In genomic region chr11:101733596-101733995, GRCm38 (mm10) we compare ENCODE assay signal across 9 mouse cellular contexts. TPM values are rescaled to one million over a fixed set of nuclear protein-coding genes. Genes with fewer than 3 reads are reported as not detected.
DNase-seq lines count a peak whose midpoint lies in the region; ATAC-seq and TF ChIP-seq lines count a peak whose summit lies in the region.
"Had no signal": no experiment of that assay in that cellular context is flagged by ENCODE, and none has a peak within 500 bp of the region (broad histone marks: within the 10 kb centered on the region; RNA-seq: fewer than 3 reads in every experiment).

No protein-coding gene starts in this region.

- no peaks in the 10 kb centered on the region for H3K9me3 ChIP-seq in hindbrain, postnatal 0 days (ENCODE audit: low read length)
- H3K9me3 ChIP-seq in neural tube, embryonic 12.5 days, result no peaks in the 10 kb centered on the region

- H3K9ac ChIP-seq in hindbrain, postnatal 0 days (replicated peaks; ENCODE audit: low read length), result peak overlapping the region; percentile 71
- H3K9ac ChIP-seq in neural tube, embryonic 12.5 days, result peak overlapping the region; percentile 71

- peak overlapping the region; percentile 84 for H3K4me3 ChIP-seq in left cerebral cortex, adult 2 months
- peak overlapping the region; percentile 64 for H3K4me3 ChIP-seq in hindbrain, postnatal 0 days (ENCODE audit: low read length)
- peak overlapping the region; percentile 64 for H3K4me3 ChIP-seq in neural tube, embryonic 12.5 days

- no peaks in the 10 kb centered on the region for H3K27me3 ChIP-seq in hindbrain, postnatal 0 days (ENCODE audit: insufficient read depth, low read length)
- H3K27me3 ChIP-seq in neural tube, embryonic 12.5 days (replicated peaks), result no peaks in the 10 kb centered on the region

- H3K36me3 ChIP-seq in hindbrain, postnatal 0 days (ENCODE audit: insufficient read depth, low read length), result peaks cover 34% of the 10 kb centered on the region
- peaks cover 34% of the 10 kb centered on the region for H3K36me3 ChIP-seq in neural tube, embryonic 12.5 days

- no peak for DNase-seq in left cerebral cortex, adult 2 months (ENCODE audit: extremely low spot score in 1 of 2, low spot score in 2 of 2)
- DNase-seq in left cerebral cortex, postnatal 10 days (ENCODE audit: extremely low spot score in 1 of 2, low spot score in 2 of 2), result no peak
- DNase-seq in c-Kit-negative CD71-positive TER-119-positive erythroid progenitor cells, embryonic 14.5 days (ENCODE audit: low read depth, low spot score), result peak; percentile 21
- no peak for DNase-seq in hindbrain, postnatal 0 days (ENCODE audit: low spot score)
- no peak for DNase-seq in layer of hippocampus, adult 11-12 months (ENCODE audit: low spot score)
- DNase-seq in embryo, embryonic 11 days, result no peak
- no peak for DNase-seq in frontal cortex, postnatal 10 days (ENCODE audit: low spot score in 2 of 2)
- DNase-seq: adrenal gland, postnatal 14 days had no signal

- H3K27ac ChIP-seq in left cerebral cortex, adult 2 months, result no peak overlapping the region
- H3K27ac ChIP-seq in hindbrain, postnatal 0 days, result 0 out of 2 replicates have a peak overlapping the region, but pooled peaks have one; percentile 59
- H3K27ac ChIP-seq in neural tube, embryonic 12.5 days, result no peak overlapping the region

- intact Hi-C loops in left cerebral cortex, adult 2 months (cut with DNase I), result loop anchor here (2.0 to 5.0 kb wide), 2 partner anchors 45 to 146 kb away; no protein-coding TSS in a partner anchor
- intact Hi-C loops in left cerebral cortex, postnatal 10 days (cut with DNase I), result loop anchor here (5.0 kb wide), 1 partner anchor 36 kb away; no protein-coding TSS in a partner anchor

- no peak for ATAC-seq in hindbrain, postnatal 0 days
- ATAC-seq in neural tube, embryonic 12.5 days (ENCODE audit: low FRiP score, low read depth), result no peak

- H3K4me2 ChIP-seq in hindbrain, postnatal 0 days (ENCODE audit: low read depth, low read length), result peak overlapping the region; percentile 70
- H3K4me2 ChIP-seq in neural tube, embryonic 12.5 days (replicated peaks), result peak overlapping the region; percentile 68

- peaks cover 3% of the 10 kb centered on the region; the same call in 1 of the 2 replicates for H3K4me1 ChIP-seq in hindbrain, postnatal 0 days (ENCODE audit: insufficient read depth, low read length)
- H3K4me1 ChIP-seq in neural tube, embryonic 12.5 days, result peaks cover 5% of the 10 kb centered on the region

- WGBS in hindbrain, postnatal 0 days, result 33% methylated on average over 9 of the region's 9 CpGs
- WGBS in neural tube, embryonic 12.5 days, result 37% methylated on average over 9 of the region's 9 CpGs

- no peak for TF ChIP-seq CTCF in left cerebral cortex, adult 2 months (IDR thresholded peaks at IDR 0.05)
- TF ChIP-seq CTCF in hindbrain, postnatal 0 days (IDR thresholded peaks at IDR 0.05; ENCODE audit: low read depth), result no peak

RNA-seq across cellular contexts. Expression of gene Dhx8, which starts 0.9 kb away (rescaled TPM):
- 10 to 100 TPM; 36.8 to 39.3 TPM for total RNA-seq in left cerebral cortex, adult 2 months (2021)
- total RNA-seq in left cerebral cortex, postnatal 10 days (2021), result 10 to 100 TPM; 32.8 to 34.5 TPM
- total RNA-seq in hindbrain, postnatal 0 days (2014; rRNA removed), result 19.0 and 24.1 TPM in 2 replicates
- 25.6 and 30.6 TPM in 2 replicates for polyA plus RNA-seq in hindbrain, postnatal 0 days (2015; fragmentation: Nextera tagmentation; extraction: Ambion mirVana)
- polyA plus RNA-seq in neural tube, embryonic 12.5 days (2016; fragmentation: Nextera tagmentation; extraction: Ambion mirVana), result 40.0 and 43.2 TPM in 2 replicates

RNA-seq across cellular contexts. Expression of gene Etv4, which starts 51.6 kb away (rescaled TPM):
- 10 to 100 TPM; 14.1 to 18.6 TPM for total RNA-seq in left cerebral cortex, adult 2 months (2021)
- 10 to 100 TPM; 20.3 to 20.9 TPM for total RNA-seq in left cerebral cortex, postnatal 10 days (2021)
- 47.7 and 56.9 TPM in 2 replicates for total RNA-seq in hindbrain, postnatal 0 days (2014; rRNA removed)
- polyA plus RNA-seq in hindbrain, postnatal 0 days (2015; fragmentation: Nextera tagmentation; extraction: Ambion mirVana), result 22.5 and 30.2 TPM in 2 replicates
- 10.7 and 15.4 TPM in 2 replicates for polyA plus RNA-seq in neural tube, embryonic 12.5 days (2016; fragmentation: Nextera tagmentation; extraction: Ambion mirVana)
